Mouse (Mus musculus): Measurements from ENCODE around the gene Lyz2.
"Not testable (repeated sequence)": the region's sequence is repeated elsewhere in the genome, so short reads cannot be mapped to it uniquely, and the experiment has no call there.

The Lyz2 gene

DNA sequence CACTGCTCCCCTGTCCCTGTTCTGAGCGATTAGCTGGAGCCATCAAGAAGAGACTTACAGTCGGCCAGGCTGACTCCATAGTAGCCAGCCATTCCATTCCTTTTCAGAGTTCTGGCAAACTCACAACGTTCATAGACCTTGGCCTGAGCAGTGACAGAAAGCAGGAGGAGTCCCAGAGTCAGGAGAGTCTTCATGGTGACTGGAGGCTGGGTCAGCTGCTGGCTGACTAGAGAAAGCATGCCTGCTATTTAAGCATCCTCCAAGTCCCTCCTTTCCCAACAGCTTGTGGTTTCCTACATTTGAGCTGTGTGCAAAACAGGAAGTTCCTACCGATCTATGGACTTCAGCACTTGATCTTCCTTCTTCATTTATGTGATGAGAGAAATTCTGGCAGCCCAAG, at the start of gene Lyz2:
Gene Lyz2 (minus strand): TSS at position 273 of the 400 bp plus-strand sequence.
- no peak for DNase-seq (ENCODE audit: low read depth)

DNA sequence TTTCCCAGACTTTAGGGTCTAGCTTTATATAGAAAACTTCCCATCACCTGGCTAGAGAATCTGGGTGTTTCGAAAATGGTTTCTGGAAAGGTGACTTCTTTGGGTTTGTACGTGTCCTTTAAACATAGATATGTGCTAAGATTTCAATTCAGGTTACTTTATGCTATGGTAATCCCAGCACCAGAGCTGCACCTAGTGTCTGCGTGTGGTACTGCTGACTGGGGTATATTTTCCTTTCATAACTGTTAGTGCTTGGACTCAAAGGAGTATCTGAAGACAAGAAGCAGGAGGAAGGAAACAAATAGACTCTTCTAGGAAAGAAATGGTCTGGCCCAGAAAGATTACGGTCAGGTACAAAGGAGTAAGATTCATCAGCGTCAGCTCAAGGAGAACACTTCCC, 48.4 kb upstream of the Lyz2 start:
- peak; percentile 43 for DNase-seq (ENCODE audit: low read depth)

DNA sequence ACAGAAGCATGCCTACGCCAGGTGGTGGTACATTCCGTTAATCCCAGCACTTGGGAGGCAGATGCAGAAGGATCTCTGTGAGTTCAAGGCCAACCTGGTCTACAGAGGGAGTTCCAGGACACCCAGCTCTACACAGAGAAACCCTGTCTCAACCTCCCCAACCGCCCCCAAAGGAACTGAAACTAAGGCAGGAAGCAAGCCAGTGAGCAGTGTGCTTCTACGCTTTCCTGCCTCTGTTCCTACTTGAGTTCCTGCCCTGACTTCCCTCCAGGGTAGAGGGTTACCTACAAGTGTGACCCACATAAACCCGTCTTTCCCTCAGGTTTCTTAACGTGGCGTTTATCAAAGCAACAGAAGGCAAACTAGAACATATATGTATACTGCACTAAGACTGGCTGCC, 41.7 kb upstream of the Lyz2 start:
- no peak for DNase-seq (ENCODE audit: low read depth)

DNA sequence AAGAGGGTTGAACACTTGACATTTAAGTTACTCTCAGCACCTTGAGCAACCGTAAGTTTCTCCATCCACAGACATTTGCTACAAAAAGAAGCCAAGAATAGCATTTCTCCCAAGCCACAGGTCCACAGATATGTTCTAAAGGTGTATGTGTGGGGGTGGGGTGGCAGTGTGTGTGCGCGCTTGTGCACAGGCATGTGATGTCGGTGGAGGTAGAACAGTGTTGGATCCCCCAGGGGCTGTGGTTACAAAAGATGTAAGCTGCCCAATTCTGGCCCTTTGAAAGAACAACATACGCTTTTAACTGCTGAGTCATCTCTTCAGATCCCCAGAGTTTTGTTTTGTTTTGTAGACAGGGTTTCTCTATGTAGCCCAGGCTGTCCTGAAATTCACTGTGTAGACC, 40.5 kb upstream of the Lyz2 start:
- no peak for DNase-seq (ENCODE audit: low read depth)

DNA sequence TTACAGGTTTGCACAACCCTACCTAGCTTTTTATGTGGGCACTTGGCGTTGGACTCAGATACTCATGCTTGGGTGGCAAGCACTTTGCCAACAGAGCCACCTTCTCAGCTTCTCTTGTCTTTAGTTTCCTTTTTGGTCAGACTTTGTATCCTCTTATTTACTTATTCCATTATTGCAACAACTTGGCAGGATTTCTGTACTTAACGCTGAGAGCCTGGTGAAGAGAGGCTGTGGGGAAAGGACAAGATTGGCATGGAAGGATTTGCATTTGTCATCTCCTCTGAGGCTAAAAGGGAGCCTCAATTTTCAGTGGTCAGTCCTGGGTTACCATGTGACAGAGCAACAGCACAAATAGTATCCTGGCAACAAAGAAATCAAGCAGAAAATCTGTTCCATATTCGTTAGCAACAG, 38.5 kb upstream of the Lyz2 start:
- no peak for DNase-seq (ENCODE audit: low read depth)

DNA sequence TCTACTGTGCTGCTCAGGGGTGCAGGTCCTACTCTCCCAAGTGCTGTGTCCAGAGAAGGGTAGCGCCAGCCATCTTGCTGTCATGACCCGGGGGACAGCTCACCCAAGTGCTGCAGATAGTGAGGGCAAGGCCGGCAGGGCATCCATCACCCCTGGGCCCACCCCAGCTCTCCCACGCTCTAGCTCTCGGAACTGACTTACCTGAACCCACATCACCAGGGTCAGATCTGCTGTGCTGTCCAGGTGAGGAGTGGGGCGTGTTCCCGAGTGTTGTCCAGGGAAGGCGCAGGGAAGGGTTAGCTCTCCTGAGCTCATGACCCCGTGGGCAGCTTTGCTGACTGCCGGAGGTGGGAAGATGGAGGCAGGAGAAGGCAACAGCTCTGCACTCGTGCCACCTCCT, 34.3 kb upstream of the Lyz2 start:
- no peak for DNase-seq (ENCODE audit: low read depth)

DNA sequence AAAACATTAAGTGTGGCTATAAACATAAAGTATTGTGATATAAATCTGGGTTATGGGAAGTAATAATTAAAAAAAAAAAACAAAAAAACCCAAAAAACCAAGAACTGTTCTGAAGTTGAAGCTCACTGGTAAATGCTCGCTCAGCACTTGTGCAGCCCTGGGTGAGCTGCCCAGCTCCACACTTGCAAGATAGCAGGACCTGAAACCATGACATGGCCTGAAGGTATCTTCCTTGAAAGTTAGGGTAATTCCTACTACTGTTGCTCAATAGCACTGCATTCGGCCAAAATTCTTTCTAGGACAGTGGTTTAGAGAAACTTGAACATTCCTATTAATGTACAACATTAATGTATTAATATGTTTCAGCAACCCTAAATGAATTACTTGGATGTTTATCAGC, 31.0 kb upstream of the Lyz2 start:
- DNase-seq (ENCODE audit: low read depth), result no peak

DNA sequence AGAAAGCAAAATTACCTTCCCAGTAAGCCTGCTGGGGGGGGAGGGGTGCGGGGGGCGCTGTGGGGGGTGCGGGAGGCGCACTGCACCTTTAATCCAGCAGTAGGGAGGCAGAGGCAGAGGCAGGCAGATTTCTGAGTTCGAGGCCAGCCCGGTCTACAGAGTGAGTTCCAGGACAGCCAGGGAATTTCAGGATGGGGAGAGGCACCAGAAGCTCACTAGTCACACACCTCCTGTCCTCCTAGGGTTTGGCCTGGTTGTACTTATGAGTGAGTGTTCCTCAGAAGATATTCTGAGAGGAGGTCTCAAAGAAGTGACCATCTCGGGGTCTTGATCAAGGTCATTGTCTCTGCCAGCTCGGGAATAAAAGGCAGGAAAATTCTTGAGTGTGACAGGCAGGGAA, 30.0 kb upstream of the Lyz2 start:
- no peak for DNase-seq (ENCODE audit: low read depth)

DNA sequence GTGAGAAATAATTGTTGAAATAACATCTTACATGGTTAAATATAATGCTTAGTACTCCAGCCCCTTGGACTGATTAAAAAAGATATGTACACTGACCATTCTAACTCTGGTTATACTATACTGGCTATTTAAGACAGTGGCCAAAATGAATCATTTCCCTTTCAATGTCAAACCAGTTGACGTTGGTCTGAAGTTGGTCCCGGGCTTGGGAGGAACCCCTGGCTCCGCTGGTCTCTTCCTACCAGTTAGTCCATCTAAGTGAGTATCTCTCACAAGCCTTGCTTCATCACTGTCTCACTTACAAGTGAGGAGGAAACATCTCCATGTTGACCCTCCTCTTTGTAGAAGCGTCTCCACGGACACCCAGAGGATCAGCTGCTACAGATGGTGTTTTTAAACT, 22.2 kb upstream of the Lyz2 start:
- no peak for DNase-seq (ENCODE audit: low read depth)

DNA sequence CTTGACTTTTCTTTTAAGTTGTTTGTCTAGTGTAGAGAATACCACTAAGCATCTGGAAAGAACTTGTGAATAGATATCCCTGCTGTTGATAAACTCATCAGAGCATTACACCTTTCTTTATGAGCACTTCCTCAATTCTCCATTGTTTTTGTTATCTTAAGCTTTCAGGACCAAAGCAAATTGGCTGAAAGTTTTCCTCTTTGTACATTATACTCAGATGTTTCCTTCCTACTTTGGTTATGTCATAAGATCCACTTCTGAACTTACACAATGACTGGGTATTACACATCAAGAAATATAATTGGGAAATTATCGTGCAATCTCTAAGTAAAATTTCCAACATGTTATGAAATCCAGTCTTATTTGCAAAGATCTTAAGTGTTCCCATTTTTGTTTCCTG, 19.6 kb upstream of the Lyz2 start:
- no peak for DNase-seq (ENCODE audit: low read depth)

DNA sequence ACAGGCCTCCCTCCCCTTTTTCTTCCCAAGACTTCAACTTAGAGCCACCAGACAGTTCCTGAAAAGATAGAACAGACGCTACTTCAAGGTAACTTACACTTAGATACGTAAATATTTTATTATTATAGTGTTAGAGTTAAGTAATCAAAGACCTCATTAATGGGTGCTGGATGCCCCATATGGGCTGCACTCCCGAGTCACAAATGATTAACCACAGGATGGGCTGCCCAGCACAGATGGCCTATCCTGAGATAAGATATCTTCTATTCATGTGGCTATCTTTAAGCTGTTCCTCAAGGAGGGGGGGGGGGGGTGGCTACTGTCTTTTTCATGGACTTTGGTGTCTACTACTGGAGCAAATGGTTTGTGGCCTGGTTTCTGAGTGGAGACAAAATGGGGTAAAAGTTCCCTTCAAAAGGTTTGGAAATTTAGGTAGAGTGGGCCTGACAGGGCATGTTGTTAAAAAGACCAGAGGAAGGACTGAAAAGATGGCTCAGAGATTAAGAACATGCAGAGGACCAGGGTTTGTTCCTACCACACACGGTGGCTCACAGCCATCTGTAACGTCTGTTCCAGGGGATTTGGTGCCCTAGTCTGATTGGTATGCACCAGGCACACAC, 17.9 kb upstream of the Lyz2 start:
- DNase-seq (ENCODE audit: low read depth), result no peak

DNA sequence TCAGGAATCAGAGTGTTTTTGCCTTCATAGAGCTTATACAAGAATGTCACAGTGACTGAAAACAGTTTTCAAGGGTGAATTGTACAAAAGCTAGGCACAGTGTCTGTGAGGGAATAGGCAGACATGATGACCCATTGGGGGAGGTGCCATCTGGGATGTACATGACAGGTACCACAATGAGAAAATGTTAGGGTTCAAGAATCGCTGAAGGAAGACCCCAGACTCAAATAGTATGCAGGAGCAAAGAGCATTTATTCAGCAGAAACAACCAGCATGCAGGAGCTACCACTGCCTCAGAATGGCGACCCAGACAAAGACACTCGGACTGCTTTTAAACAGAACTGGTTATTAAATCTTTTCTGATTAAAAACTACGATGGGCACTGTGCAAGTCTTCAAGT, 17.0 kb upstream of the Lyz2 start:
- no peak for DNase-seq (ENCODE audit: low read depth)

DNA sequence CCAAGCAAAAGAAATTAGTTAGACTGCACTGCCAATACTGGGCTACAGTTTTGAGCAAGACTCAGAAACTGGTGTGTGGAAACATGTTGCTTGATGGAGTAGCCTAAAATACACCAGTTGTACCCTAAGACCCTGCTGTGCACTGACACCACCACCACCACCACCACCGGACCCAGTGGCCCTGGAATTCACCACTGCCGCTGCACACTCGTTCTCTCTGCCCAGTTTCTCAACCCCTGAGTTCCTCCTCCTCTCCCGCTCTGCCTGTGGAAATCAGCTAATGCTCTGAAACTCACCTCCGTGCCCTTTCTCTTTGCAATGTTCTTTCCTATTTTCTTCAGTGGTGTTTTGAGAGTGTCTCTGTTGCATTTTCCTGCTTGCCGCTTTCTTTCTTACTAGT, 16.2 kb upstream of the Lyz2 start:
- DNase-seq (ENCODE audit: low read depth), result no peak

DNA sequence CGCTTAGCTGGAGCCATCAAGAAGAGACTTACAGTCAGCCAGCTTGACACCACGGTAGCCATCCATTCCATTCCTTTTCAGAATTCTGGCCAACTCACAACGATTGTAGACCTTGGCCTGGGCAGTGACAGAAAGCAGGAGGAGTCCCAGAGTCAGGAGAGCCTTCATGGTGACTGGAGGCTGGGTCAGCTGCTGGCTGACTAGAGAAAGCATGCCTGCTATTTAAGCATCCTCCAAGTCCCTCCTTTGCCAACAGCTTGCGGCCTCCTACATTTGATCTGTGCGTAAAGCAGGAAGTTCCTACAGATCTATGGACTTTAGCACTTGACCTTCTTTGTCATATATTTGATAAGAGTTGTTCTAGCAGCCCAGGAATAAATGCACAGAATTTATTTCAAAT, 10.6 kb upstream of the Lyz2 start, which contains the start of gene Lyz1:
Gene Lyz1 (minus strand): TSS at position 198 of the 400 bp plus-strand sequence.
- no peak for DNase-seq (ENCODE audit: low read depth)

DNA sequence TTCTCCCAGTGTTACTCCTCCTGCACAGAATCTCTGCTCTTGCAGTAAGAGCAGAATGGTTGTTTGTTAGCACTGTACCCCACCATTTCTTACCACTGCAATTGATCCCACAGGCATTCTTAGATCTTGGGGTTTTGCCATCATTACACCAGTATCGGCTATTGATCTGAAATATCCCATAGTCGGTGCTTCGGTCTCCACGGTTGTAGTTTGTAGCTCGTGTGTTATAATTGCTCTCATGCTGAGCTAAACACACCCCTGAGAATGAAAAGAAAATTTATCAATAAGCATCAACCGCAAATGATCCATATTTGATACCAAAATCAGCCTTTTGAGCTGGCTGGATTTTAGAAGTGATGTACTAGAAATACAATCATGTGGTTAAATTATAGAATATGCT, 8.8 kb upstream of the Lyz2 start:
- DNase-seq (ENCODE audit: low read depth), result not testable (repeated sequence)

DNA sequence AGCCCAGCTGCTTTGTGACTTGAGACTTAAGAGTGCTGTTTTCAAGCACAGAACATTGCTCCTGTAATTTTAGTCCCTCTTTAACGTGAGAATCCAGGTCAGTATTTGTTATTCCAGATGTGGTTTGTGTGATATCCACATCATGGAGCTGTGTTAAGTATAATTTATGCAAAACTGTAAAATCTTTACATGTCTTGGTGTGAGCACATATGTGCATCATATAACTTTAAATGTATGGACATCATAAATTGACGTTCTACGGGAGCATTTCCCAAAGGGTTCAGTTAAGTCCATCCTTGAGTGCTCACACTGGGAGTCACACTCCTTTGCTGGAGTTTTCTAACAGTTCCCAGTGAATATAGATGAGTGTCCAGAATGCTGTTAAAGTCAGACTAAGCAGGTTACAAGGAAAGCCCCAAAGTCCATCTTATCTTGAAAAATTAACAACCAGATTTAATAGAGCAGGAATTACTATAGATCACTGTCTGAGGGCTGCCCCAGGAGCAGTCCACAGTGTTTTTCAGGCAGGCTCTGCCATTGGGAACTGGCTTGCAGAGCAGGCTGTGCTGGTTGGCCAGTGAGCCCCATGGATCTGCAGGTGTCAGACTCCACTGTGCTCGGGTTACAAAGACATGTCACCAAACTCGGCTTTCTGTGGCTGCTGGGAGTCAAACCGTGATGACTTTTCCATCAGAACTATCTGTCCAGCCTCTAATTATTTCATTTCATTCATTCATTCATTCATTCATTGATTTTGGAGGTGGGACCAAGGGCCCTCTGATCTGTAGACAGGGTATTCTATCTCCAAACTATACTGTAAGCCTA, 8.1 kb upstream of the Lyz2 start:
- DNase-seq (ENCODE audit: low read depth), result no peak

DNA sequence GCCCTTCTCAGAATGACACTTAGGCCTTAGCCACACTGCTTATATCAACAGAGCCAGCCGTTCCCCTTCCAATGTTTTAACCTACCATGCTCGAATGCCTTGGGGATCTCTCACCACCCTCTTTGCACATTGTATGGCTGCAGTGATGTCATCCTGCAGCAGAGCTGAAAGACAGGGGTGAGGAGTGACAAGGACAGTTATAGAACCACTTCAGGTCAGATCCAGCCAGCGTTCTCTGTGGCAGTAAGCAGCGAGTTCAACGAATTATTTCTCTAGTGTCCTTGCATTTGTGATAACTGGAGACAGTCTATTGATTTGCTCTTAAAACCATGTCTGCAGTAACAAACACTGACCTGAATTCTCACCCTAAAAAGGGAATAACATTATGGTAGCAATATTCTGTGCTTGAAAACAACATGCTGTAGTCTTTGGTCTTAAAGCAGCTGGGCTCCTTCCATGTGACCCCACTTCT, 6.9 kb upstream of the Lyz2 start:
- not testable (repeated sequence) for DNase-seq (ENCODE audit: low read depth)

DNA sequence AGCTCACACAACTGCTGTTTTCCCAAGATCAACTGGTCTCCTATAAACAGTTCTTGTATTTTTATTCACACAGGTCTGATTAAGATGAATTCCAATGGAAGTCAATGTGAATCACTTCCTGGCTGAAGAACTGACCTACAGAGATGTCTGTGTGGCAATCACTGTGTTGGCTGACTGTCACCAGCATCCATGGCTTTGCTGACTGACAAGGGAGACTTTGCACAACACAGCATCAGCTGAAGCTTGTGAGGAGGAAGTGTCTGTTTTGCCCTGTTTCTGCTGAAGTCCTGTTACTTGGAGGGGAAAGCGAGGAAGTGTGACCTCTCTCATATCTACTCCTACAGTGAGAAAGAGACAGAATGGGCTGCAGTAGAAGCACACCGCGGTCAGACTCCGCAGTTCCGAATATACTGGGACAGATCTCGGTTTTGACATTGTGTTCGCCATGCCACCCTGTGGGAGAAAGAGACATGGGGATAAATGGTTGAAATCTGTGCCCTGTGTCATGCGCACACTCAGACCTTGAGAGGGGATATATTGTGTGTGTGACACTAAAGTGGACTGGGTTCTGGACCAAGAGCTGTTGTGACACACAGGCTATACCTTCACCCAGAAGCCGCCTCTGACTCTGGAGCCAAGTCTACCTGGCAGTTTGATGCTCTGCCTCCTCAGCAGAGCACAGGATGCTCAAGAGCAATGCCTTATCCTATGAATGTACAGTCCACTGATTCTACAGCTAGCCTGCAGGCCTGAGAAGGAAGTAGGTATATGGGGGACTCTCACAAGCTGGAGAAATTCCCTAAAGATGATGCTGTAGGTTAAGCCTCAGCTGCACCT, 6.3 kb upstream of the Lyz2 start:
- no peak for DNase-seq (ENCODE audit: low read depth)

DNA sequence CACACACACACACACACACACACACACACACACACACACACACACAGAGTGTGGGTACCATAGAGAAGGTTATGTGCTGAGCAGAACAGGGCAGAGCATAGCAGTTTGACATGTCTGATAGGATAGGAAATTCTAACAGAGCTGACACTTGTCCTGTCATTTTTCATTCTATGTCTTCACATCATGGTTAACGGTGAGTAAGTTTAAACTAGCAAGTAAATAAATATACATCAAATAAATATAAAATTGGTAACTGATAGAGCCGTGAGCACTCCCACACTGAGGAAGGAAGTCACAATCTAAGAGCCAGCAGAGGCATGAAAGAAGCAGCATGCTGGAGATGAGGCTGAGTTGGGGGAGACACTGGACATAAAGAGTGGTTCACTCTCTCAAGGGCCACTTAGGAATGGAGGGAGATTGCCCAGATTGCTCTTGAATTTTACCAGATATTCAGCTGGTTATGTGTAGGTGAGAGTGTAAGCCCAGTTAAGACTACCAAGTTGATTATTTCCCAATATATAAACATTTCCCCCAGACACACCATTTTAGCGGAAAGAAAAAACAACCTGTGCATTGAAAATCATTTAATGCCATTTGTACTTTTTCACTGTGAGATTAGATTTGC, 5.2 kb upstream of the Lyz2 start:
- DNase-seq (ENCODE audit: low read depth), result no peak

DNA sequence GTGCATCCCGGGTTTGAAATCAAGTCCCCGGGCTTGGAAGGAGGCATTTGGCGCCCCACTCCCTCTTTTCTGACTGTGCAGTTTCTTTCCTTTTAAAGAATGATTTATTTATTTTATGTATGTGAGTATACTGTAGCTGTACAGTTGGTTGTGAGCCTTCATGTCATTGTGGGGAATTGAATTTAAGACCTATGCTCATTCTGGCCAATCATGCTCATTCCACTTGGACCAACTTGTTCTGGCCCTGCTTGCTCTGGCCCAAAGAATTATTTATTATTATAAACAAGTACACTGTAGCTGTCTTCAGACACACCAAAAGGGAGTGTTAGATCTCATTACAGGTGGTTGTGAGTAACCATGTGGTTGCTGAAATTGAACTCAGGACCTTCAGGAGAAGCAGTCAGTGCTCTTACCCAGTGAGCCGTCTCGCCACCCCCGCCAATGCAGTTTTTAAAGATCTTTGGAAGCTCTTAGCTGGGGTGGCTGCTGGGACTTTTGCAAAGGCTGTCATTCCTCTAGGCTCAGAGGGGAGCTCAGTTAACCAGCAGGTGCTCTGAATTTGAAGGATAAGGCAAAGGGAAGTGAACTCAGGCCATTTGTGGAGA, 4.3 kb upstream of the Lyz2 start:
- no peak for DNase-seq (ENCODE audit: low read depth)

DNA sequence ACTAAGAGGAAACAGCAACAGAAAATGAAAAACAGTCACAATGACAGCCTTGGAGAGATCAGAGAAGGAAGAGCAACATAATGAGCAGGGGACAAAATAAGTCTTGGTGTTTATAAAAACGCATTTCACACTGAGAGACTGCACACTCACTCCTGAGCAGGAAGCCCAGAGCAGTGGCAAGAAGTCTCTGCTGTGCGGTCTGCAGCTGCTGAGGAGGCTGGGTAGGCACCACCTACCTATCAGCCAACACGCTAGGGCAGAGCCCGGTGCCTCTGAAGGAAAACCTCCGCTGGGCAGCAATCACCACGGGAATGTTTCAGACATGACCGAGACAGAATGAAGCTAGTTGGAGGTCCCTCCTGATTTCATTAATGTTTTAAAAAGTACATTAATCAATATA, 3.5 kb upstream of the Lyz2 start:
- not testable (repeated sequence) for DNase-seq (ENCODE audit: low read depth)

All from induced T-regulatory cell, adult 2 months (primary cell).